Mouse (Mus musculus) cerebellum, adult 11-12 months (tissue): ENCODE measurements at regions not wholly inside any gene's neighbourhood (a gene's known extent, or its start where the extent isn't known, plus 50 kb on each side); places are given as distances from the start of the nearest gene placed in this dataset.

Source experiments
- DNase-seq: peaks from one replicate; pipeline ENCODE4 v3.0.0; 2022

DNA sequence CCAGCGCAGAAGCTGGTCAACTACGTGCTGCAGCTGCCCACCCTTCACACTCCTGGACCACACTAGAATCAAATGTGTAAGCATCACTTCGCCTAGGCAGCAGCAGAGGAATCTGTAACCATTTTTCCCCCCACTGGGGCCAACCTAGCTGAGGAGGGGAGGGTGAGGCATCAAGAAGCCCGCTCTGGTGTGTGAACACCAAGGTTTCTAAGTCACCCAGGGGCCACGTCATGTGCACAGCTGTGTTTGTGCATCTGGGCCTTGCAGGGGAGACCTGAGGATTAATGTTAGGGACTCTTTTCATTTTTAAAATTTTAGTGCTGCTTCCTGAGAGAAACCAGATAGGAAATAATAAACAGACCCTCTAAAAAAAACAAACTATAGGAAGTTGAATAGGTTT lies 321.8 kb downstream of the Rnd3 start:
- DNase-seq, result no peak

- DNase-seq, result no peak
These were observed 322.4 kb downstream of the Rnd3 start for GRCm38 (mm10) chr2:50826537-50826936.

DNA sequence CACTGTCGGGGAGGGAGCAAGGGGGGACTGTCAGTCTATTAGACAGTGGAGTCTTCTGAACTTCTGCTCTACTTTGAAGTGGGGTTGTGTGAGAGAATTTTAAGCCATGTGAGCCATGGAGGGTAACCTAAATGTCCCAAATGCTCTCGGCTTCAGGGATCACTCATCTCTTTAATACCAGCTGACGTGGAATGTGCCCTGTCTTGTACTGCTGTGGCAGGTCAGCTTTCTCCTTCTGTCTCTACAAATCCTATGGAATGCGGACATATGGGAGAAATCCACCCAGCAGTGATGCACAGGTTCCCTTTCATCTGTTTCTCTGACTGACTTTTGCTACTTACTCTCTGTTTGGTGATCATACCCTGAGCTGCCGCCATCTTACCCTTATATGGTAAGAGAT lies 323.3 kb downstream of the Rnd3 start:
- DNase-seq, result no peak

- no peak for DNase-seq
These were observed 324.1 kb downstream of the Rnd3 start for GRCm38 (mm10) chr2:50824782-50825181.

DNA sequence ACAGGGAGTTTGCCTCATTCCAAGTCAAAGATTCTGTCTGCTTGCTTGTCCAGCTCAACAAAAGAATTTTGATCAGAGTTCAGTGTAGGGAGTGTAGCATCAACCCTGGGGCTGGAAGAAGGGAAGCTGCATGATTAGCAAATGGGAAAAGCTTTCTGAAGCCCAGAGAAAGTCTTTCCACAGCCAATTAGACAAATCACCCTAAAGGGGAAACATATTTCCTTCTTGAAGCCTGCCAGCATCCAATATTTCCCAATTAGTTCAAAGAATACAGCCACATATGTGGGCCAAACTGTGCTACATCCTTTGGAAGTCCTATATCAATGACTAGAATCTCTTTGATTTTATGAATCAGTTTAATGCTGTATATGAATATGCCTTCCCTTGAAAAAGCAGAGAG lies 326.2 kb downstream of the Rnd3 start:
- no peak for DNase-seq

- no peak for DNase-seq
These were observed 329.6 kb downstream of the Rnd3 start for GRCm38 (mm10) chr2:50819305-50819665.

- no peak for DNase-seq
These were observed 330.2 kb downstream of the Rnd3 start for GRCm38 (mm10) chr2:50818557-50819304.

GRCm38 (mm10) chr2:50816364-50816763 lies 332.5 kb downstream of the Rnd3 start:
- no peak for DNase-seq

DNA sequence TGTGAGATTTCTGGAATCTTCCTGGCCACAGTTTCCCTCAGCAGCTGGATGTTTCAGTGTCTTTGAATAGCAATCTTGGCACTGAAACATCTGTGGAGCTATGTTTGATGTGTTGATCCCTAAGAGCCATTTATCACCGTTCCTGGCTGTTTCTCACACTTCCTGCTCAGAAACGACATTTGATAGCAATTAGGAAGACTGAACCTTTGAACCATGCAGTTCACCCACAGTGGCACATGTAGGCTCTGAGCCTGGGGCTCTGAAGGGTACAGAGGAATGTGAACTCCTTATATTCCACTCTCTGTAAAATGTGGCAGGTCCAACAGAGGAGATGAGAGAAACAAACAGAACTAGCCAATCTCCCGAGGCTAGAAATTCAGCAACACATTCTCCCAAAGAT lies 333.4 kb downstream of the Rnd3 start:
- DNase-seq, result no peak

DNA sequence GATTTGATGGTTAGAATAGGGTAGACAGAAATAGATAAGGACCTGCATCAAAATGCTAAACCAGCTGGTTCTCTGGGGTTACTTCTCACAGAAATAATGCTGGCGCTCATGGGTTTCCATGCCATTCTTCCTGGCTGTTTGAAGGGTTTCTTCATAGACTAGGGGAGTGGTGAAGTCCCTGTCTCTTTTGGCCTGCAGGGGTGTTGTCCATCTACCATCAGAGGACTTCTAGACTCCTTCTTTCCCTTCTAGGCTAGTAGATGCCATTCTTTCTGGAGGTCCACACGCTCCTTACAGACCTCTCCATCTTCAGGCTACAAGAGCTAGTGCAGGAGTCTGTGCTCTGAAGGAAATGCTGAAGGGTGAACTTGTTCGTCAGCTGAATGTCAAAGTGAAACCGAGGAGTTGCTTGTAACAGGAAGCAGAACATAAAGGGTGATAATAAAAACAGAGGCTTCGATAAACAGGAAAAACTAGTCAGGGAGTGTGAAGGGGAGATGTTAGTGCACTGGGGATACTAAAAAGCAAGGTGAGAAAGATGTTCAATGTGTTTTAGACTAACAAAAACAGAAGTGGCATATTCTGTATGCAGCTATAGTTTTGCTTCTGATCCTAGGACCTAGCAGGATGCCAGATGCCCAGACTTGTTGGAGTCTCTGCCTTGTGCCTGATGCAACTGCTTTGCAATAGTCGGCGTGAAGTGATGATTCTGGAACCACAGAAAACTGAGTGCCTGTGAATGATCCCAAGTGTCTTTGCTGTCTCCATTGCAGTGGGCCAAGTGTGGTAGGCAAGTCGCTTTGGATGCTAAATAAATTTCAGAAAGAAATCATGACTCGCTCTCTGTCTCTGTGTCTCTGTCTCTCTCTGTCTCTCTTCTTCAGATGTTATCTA lies 335.1 kb downstream of the Rnd3 start:
- no peak for DNase-seq

DNA sequence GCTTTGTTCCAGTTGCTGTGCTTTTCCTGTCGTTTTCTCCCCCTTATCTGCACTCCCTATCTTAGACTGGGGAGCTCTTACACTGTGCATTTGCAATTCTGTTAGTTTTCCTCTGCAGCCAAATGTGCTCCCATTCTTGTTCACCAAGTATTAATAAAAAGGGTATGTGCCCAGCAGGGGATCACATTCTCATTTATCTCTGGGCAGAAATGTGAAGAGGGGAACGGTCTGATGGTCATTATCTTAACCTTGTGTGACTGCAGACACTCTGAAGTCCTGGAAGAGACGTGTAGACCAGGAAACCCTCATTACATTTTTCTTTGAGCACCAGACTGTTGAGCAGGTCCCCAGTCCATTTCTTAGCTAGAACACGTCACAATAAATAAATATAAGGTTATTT lies 336.6 kb downstream of the Rnd3 start:
- no peak for DNase-seq

GRCm38 (mm10) chr2:50810336-50811066 lies 338.4 kb downstream of the Rnd3 start:
- DNase-seq, result no peak

DNA sequence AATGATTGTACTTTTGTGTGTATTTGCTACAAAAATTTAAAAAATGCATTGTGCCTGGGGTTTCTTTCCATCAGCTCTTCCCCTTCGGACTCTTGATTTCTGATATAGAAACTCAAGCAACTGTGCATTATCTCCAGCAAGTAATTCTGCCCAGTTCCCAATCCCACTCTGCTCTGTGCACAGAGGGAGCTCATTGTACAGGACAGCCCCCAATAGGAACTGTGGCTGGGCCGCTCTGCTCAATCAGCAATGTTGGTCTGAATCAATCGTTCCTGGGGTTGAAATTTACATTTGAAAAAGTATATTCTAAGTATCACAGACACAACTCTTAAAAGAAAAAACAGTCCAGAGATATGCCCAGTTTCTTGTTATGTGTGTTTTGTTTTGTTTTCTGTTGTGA lies 339.1 kb downstream of the Rnd3 start:
- no peak for DNase-seq

DNA sequence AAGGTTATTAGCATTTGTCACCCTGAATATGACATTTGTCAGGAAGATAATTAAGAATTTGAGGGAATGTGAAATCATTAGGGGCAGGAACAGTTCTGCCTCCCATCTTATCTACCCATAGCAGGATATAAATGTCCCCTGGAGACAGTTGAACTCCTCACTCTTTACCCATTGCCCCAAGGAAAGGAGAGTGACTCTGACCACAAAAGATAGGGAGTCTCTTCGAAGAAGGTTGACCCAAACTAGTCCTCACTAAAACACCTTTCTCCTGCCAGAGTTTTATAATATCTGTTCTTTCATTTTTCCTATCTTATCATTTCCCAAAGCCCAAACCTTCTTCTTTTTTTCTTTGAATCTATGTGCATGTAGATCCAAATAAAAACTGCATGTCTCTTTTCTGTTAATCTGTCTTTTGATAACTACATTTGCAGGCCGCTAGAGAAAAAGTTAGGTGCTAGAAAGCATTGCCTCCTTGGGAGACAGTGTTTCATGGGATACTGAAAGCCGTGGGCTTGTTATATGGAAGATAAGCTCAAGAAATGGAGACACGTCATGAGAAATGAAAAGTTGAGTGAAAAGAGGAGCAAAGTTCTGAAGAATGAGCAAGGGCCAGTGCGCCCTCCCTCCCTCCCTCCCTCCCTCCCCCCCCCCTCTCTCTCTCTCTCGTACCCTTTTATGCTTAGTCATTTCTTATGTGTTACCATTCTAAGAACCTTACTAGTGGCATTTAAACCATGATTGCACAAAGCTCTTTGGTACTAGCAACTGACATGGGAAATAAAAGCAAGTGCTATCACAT lies 341.6 kb downstream of the Rnd3 start:
- DNase-seq, result no peak

DNA sequence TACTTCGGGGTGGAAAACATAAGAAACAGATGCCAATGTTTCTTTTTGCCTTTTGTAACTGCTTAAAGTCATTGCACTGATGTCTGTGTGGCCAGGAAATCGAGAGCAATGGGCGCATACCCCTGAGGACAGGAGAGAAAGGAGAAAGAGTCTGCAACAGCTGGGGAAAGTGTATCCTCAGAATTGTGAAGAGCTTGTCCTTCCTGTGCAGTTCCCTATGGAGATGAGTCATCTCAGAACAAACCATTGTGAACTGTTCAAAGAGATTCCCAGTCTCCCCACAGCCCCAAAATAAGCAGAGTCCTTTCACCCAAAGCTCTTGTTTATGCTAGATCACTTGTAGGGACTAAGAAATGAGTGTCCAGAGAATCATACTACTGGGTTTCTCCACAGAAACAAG lies 343.3 kb downstream of the Rnd3 start:
- DNase-seq, result no peak

DNA sequence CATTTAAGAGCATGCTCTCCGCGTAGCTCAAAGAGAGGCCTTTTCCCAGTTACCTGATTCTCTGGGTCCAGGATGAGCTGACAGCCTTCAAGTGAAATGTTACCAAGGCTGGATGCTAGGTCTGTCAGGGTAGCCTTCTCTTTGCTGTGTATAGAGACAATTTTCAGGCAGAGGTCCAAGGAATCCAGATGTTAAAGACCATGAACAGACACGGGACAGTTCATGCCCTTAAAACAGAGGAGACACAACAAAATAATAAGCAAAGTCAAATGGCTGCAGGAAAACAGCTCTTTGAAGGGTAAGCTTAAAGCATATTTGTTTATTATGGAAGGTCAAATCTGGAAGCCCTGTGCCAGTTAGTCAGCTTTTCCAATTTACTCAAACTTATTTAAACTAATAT lies 352.8 kb downstream of the Rnd3 start:
- no peak for DNase-seq

- DNase-seq, result no peak
These were observed 355.3 kb downstream of the Rnd3 start for GRCm38 (mm10) chr2:50793616-50794015.

DNA sequence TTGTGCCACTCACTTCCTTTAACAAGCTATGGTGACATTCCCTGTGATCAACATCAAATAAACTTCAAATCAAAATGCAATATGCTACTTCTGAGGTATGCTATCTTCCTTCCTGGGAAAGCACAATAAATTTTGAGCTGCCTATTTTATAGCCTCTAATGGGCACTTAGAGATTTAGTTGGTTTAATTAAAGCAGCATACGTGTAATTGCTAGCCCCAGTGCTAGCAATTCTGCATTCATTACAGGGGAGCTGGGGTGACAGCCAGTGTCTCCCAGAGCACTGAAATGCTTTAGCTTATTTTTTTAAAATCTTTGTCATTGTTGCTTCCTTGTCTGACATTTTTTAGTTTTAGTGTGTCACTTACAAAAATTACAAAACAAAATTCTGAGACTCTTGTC lies 355.8 kb downstream of the Rnd3 start:
- DNase-seq, result no peak

DNA sequence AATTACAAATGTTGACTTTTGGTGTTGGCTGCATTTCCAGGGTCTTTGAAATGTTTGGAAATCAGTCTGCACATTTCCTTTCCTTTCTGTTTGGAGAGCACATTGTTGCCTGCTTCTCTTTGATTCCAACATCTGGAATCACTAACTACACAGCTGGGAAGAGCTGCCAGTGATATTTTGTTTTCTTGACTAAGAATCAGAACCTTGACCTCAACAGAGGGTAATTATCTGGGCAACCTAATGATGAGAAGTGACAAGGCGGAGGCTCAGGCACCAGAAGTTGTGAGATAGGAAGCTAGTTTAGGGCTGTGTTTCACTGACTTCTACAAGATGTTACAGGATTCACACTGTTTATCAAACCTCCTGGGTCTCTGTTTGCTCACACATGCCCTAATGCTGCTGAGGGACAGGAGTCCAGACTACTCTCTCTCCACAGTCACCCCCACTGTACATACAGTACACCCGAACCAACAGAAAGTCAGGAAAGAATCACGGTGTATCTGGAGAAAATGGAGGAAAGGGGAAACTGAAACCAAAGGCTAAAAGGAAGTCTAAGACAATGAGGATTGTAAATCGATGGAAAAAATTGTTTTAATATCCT lies 359.8 kb downstream of the Rnd3 start:
- DNase-seq, result no peak

GRCm38 (mm10) chr2:50772101-50772500 lies 376.8 kb downstream of the Rnd3 start:
- DNase-seq, result no peak

DNA sequence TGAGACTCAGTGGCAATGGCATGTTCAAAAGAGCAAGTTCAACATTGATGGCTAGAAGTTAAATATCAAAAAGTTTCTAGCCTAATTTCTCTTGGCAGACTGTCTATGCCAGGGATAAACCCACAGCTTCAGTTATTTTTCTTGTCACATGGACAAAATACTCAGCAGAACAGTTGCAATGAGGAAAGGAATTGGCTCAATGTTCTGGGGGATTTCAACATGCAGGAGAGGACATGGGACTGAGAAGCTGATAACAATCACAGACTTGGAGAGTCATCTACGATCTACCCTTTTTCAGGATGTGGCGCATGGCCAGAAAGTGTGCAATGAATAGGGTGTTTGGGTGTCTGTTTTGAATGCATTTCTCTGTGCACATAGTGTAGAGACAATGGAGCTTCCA lies 389.9 kb downstream of the Rnd3 start:
- DNase-seq, result no peak

DNA sequence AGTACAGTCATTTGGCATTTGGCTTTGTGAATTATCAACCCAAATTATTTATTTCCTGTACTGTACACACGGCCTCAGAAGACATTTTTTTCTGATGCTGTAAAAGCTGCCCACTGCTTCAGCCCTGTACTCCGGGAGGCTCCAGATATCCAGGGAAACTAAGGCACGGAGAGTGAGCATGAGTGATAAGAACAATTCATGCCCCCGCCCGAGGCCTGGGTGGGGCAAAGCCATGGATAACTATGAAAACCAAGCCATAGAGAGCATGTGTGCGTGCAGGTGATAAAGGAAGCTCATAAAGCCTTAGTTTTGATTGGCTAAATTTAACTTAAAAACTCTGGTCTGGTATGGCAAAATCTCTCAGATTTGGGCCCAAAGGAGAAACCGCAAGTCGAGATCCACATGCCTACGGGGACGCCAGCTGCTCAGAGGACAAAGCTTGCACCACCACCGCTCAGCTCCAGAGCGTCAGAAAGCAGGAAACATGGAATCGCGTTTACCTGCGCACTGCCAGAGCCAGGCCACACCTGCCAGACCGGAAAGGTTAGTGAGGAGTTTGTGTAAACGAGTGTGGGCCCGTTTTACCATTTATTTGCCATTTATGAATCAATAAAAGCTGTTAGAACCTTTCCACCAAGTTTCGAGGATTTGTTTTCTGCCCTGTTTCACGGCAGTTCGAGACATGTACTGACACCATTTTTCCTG lies 390.9 kb downstream of the Rnd3 start:
- DNase-seq, result no peak
